Mouse (Mus musculus) cortical plate, adult 2 months (tissue): ENCODE results near the gene Paqr9.

Experiments
- CTCF ChIP-seq: fragments of 200-500 bp; IDR thresholded peaks from 2 replicates; pipeline ENCODE4 v1.5.1; 2011; ENCODE audit warnings: mild to moderate bottlenecking, control low read depth, low read length; ENCODE audit not compliant: insufficient read depth; ENCODE audit errors: extremely low read depth
- POLR2A ChIP-seq: fragments of 200-500 bp; IDR thresholded peaks from 2 replicates; pipeline ENCODE4 v1.6.1; 2011; ENCODE audit warnings: mild to moderate bottlenecking, low read length, control low read depth; ENCODE audit not compliant: insufficient read depth; ENCODE audit errors: extremely low read depth

- TF ChIP-seq CTCF, result no peak
- TF ChIP-seq POLR2A, result no peak
These were observed 4.9 kb upstream of the Paqr9 start for GRCm38 (mm10) chr9:95554231-95555221.
